Mouse (Mus musculus) midbrain, embryonic 13.5 days (tissue): ENCODE measurements around the gene Krtap4-9. TPM values are rescaled to one million over a fixed set of nuclear protein-coding genes. Genes with fewer than 3 reads are reported as not detected.

ENCODE experiments used
- polyA plus RNA-seq: library from polyadenylated mRNA; unstranded; fragments of >200 nt; fragmentation: Nextera tagmentation; extraction: Ambion mirVana; gene quantifications from 2 replicates; pipeline ENCODE4 v1.2.1, GENCODE M21; 2015

The Krtap4-9 gene
- polyA plus RNA-seq, 1 experiment from 2014 or later, result not detected

Other genes starting within 250 kb of the Krtap4-9 start
- gene Krt40, start 242.0 kb upstream of the Krtap4-9 start, polyA plus RNA-seq, result not detected in 2 replicates
- not detected in 2 replicates for gene Krtap3-3, start 234.3 kb upstream of the Krtap4-9 start, polyA plus RNA-seq
- gene Krtap3-2, start 228.3 kb upstream of the Krtap4-9 start, polyA plus RNA-seq, result not detected in 2 replicates
- gene Gm11939, start 225.7 kb upstream of the Krtap4-9 start, polyA plus RNA-seq, result not detected in 2 replicates
- not detected in 2 replicates for gene Krtap3-1, start 218.6 kb upstream of the Krtap4-9 start, polyA plus RNA-seq
- gene Krtap1-5, start 204.2 kb upstream of the Krtap4-9 start, polyA plus RNA-seq, result not detected in 2 replicates
- gene Krtap1-4, start 201.5 kb upstream of the Krtap4-9 start, polyA plus RNA-seq, result not detected in 2 replicates
- not detected in 2 replicates for gene Krtap1-3, start 193.9 kb upstream of the Krtap4-9 start, polyA plus RNA-seq
- not detected in 2 replicates for gene Krtap9-3, start 187.1 kb upstream of the Krtap4-9 start, polyA plus RNA-seq
- gene Gm11938, start 181.9 kb upstream of the Krtap4-9 start, polyA plus RNA-seq, result not detected in 2 replicates
- not detected in 2 replicates for gene Gm11937, start 175.0 kb upstream of the Krtap4-9 start, polyA plus RNA-seq
- gene Krtap2-4, start 170.4 kb upstream of the Krtap4-9 start, polyA plus RNA-seq, result not detected in 2 replicates
- not detected in 2 replicates for gene Gm11562, start 164.8 kb upstream of the Krtap4-9 start, polyA plus RNA-seq
- gene Krtap4-1, start 157.0 kb upstream of the Krtap4-9 start, polyA plus RNA-seq, result not detected in 2 replicates
- not detected in 2 replicates for gene Krtap4-2, start 150.1 kb upstream of the Krtap4-9 start, polyA plus RNA-seq
- gene Krtap4-7, start 141.1 kb upstream of the Krtap4-9 start, polyA plus RNA-seq, result not detected in 2 replicates
- not detected in 2 replicates for gene Gm11555, start 135.0 kb upstream of the Krtap4-9 start, polyA plus RNA-seq
- gene Gm11563, start 126.2 kb upstream of the Krtap4-9 start, polyA plus RNA-seq, result not detected in 2 replicates
- gene Krtap4-6, start 119.2 kb upstream of the Krtap4-9 start, polyA plus RNA-seq, result not detected in 2 replicates
- gene Gm14190, start 94.5 kb upstream of the Krtap4-9 start, polyA plus RNA-seq, result not detected in 2 replicates
- gene Gm14180, start 50.9 kb upstream of the Krtap4-9 start, polyA plus RNA-seq, result not detected in 2 replicates
- gene Gm11595, start 12.3 kb upstream of the Krtap4-9 start, polyA plus RNA-seq, result not detected in 2 replicates
- not detected in 2 replicates for gene Krtap4-8, start 4.5 kb upstream of the Krtap4-9 start, polyA plus RNA-seq
- gene Gm11596, start 8.3 kb downstream of the Krtap4-9 start, polyA plus RNA-seq, result not detected in 2 replicates
- not detected in 2 replicates for gene Gm11569, start 13.7 kb downstream of the Krtap4-9 start, polyA plus RNA-seq
- not detected in 2 replicates for gene Gm11554, start 19.2 kb downstream of the Krtap4-9 start, polyA plus RNA-seq
- not detected in 2 replicates for gene Krtap4-13, start 24.7 kb downstream of the Krtap4-9 start, polyA plus RNA-seq
- not detected in 2 replicates for gene Gm11564, start 30.5 kb downstream of the Krtap4-9 start, polyA plus RNA-seq
- not detected in 2 replicates for gene 2300003K06Rik, start 52.9 kb downstream of the Krtap4-9 start, polyA plus RNA-seq
- gene Krtap4-16, start 66.4 kb downstream of the Krtap4-9 start, polyA plus RNA-seq, result not detected in 2 replicates
- not detected in 2 replicates for gene Gm11568, start 72.7 kb downstream of the Krtap4-9 start, polyA plus RNA-seq
- not detected in 2 replicates for gene Gm11559, start 79.3 kb downstream of the Krtap4-9 start, polyA plus RNA-seq
- not detected in 2 replicates for gene Krtap9-1, start 88.2 kb downstream of the Krtap4-9 start, polyA plus RNA-seq
- gene Gm11567, start 94.0 kb downstream of the Krtap4-9 start, polyA plus RNA-seq, result not detected in 2 replicates
- not detected in 2 replicates for gene Krtap31-1, start 122.7 kb downstream of the Krtap4-9 start, polyA plus RNA-seq
- gene Gm11565, start 129.6 kb downstream of the Krtap4-9 start, polyA plus RNA-seq, result not detected in 2 replicates
- gene Krtap31-2, start 151.1 kb downstream of the Krtap4-9 start, polyA plus RNA-seq, result not detected in 2 replicates
- gene Krtap9-5, start 163.3 kb downstream of the Krtap4-9 start, polyA plus RNA-seq, result not detected in 2 replicates
- not detected in 2 replicates for gene Krtap29-1, start 193.9 kb downstream of the Krtap4-9 start, polyA plus RNA-seq
- gene Krtap16-1, start 201.4 kb downstream of the Krtap4-9 start, polyA plus RNA-seq, result not detected in 2 replicates
- gene Krtap17-1, start 208.8 kb downstream of the Krtap4-9 start, polyA plus RNA-seq, result 0.28 and 0.37 TPM in 2 replicates
- not detected in 2 replicates for gene Krt33a, start 231.0 kb downstream of the Krtap4-9 start, polyA plus RNA-seq
- not detected in 2 replicates for gene Krt33b, start 244.7 kb downstream of the Krtap4-9 start, polyA plus RNA-seq